Mouse (Mus musculus): ENCODE measurements around the gene Anapc2.

The Anapc2 gene

GRCm38 (mm10) chr2:25291184-25292053 is 19.1 kb downstream of the Anapc2 start:
- in situ Hi-C loops (cut with MboI; ENCODE audit: low pct_unique_long_range_greater_than_20kb in 1 of 2, low sequenced_read_pairs in 2 of 2, unreplicated experiment in 1 of 2): no loop called here

GRCm38 (mm10) chr2:25292054-25292544 is 19.8 kb downstream of the Anapc2 start:
- in situ Hi-C loops (cut with MboI; ENCODE audit: low pct_unique_long_range_greater_than_20kb in 1 of 2, low sequenced_read_pairs in 2 of 2, unreplicated experiment in 1 of 2): no loop called here

- in situ Hi-C loops (cut with MboI; ENCODE audit: low pct_unique_long_range_greater_than_20kb in 1 of 2, low sequenced_read_pairs in 2 of 2, unreplicated experiment in 1 of 2): no loop called here
Observed at GRCm38 (mm10) chr2:25292856-25293255, 20.6 kb downstream of the Anapc2 start.

DNA sequence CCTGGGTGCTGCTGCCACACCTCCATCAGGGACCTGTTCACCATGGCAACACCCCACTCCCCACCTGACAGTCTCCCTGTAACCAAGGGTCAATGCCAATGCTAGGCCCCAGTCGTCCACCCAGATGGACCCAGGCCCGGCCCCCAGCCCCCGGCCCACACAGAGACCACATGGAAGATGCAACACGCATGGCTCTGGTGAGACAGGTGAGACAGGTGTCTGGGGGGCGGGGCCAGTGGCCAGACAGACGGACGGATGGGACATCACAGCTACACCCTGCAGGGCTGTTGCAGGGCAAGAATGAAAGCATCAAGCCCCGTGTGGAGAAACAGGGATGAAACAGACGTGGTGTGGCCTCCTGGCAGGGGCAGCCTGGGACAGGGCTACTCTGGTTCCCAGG is 21.4 kb downstream of the Anapc2 start:
- in situ Hi-C loops (cut with MboI; ENCODE audit: low pct_unique_long_range_greater_than_20kb in 1 of 2, low sequenced_read_pairs in 2 of 2, unreplicated experiment in 1 of 2): no loop called here

- in situ Hi-C loops (cut with MboI; ENCODE audit: low pct_unique_long_range_greater_than_20kb in 1 of 2, low sequenced_read_pairs in 2 of 2, unreplicated experiment in 1 of 2): no loop called here
Observed at GRCm38 (mm10) chr2:25297093-25297492, 24.8 kb downstream of the Anapc2 start.

- in situ Hi-C loops (cut with MboI; ENCODE audit: low pct_unique_long_range_greater_than_20kb in 1 of 2, low sequenced_read_pairs in 2 of 2, unreplicated experiment in 1 of 2): no loop called here
Observed at GRCm38 (mm10) chr2:25298046-25298445, 25.8 kb downstream of the Anapc2 start.

GRCm38 (mm10) chr2:25303452-25303851 is 31.2 kb downstream of the Anapc2 start:
- in situ Hi-C loops (cut with MboI; ENCODE audit: low pct_unique_long_range_greater_than_20kb in 1 of 2, low sequenced_read_pairs in 2 of 2, unreplicated experiment in 1 of 2): no loop called here

DNA sequence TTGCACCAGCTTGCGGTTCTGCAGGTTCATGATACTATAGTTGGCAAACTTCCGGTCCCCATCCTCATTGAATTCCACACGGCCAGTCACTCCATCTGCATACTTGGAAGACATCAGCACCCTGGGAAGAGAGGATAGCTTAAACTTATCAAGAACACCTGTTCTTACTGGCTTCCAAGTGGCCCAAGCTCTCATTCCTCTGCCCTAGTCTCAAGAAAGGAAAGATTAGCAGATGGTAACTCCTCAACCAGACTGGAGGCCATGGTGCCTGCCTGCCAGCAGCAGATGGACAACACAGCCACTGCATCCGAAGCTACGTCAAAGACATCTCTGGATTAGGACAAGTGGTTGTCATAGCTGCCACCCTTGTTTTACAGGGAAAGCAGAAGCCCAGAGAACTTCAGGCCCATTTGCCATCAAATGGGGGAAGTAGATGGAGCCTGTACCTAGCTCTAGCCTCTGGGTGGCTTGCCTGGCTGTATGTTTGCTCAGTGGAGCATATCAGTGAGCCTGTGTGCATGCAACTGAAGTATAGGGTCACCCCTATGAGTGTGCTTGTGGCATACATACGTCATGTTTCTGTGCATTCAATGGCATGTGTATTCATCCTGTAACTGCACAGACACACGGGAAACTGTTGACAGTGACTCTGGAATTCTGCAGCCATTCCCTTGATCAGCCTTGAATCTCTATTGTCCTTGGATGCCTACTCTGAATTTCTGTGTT is 31.8 kb downstream of the Anapc2 start:
- in situ Hi-C loops (cut with MboI; ENCODE audit: low pct_unique_long_range_greater_than_20kb in 1 of 2, low sequenced_read_pairs in 2 of 2, unreplicated experiment in 1 of 2): no loop called here

- in situ Hi-C loops (cut with MboI; ENCODE audit: low pct_unique_long_range_greater_than_20kb in 1 of 2, low sequenced_read_pairs in 2 of 2, unreplicated experiment in 1 of 2): no loop called here
Observed at GRCm38 (mm10) chr2:25304657-25305541, 32.6 kb downstream of the Anapc2 start.

DNA sequence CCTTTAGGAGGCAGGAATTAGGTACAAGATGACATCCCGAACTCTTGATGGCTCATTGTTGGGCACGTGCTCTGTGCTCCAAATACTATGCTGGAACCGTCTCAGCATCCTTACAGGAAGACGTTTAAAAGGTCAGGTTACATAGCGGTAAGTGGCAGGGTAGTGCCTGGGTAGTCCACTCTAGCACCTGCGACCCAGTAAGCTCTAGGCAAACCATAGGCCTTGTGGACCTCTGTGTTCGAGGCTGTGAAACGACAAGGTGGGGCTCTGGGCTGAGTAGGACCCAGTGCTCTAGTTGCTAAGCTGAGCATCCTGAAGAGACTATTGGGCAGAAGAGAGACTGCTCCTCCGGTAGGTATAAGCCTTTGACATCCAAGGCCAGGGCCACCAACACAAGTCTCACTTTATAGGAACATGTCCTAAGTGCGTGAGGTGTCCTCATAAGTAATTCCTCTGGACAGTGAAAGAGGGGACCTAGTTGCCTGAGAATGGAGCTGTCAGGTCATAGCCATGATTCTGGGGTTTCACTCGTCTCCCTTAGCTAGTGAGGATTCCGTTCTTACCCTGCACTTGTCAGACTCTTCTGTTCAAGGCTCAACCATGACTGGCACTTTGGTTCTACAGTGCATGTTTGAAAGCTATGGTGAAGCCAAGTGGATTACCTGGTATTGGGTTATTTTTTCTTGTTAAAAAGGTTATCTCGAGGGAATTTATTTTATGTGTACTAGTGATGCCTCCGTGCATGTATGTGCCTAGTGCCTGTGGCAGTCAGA is 33.5 kb downstream of the Anapc2 start:
- in situ Hi-C loops (cut with MboI; ENCODE audit: low pct_unique_long_range_greater_than_20kb in 1 of 2, low sequenced_read_pairs in 2 of 2, unreplicated experiment in 1 of 2): no loop called here

GRCm38 (mm10) chr2:25310180-25310579 is 37.9 kb downstream of the Anapc2 start:
- in situ Hi-C loops (cut with MboI; ENCODE audit: low pct_unique_long_range_greater_than_20kb in 1 of 2, low sequenced_read_pairs in 2 of 2, unreplicated experiment in 1 of 2): no loop called here

DNA sequence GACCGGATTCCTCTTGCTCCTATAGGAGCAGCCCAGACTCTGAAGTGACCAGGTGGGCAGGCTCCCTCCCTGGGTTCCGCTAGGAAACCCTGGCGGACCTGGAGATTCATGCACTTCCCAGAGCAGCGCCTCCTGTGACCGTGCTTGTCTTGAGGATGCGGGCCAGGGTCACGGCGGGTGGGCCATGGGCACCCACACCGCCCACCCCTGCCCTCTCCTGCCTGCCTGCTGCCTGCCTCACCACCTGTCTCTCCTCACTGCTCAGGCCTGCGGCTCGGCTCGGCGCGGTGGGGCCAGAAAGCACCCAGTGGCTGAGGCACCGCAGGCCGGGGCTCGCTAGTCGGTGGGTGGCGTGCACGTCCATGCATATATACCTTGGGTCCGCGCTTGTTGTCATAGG is 38.7 kb downstream of the Anapc2 start:
- in situ Hi-C loops (cut with MboI; ENCODE audit: low pct_unique_long_range_greater_than_20kb in 1 of 2, low sequenced_read_pairs in 2 of 2, unreplicated experiment in 1 of 2): no loop called here

DNA sequence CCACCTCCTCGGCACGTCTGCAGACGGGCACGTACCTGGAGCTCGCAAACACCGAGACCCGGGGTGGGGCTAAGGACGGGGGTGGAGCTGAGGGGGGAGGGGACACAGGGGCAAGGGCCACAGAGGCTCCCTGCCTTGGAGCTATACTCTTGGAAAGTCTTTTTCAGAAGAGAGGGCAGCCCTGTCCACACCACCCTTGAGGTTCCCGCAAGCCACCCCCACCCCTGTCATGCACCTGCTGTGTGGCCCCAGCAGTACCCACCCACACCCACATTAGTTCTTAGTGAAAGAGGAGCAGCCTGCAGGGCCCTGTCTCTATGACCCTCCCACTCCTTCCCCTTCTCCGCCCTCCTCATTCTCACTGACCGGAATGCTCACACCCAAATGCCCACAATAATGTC is 39.2 kb downstream of the Anapc2 start:
- in situ Hi-C loops (cut with MboI; ENCODE audit: low pct_unique_long_range_greater_than_20kb in 1 of 2, low sequenced_read_pairs in 2 of 2, unreplicated experiment in 1 of 2): no loop called here

DNA sequence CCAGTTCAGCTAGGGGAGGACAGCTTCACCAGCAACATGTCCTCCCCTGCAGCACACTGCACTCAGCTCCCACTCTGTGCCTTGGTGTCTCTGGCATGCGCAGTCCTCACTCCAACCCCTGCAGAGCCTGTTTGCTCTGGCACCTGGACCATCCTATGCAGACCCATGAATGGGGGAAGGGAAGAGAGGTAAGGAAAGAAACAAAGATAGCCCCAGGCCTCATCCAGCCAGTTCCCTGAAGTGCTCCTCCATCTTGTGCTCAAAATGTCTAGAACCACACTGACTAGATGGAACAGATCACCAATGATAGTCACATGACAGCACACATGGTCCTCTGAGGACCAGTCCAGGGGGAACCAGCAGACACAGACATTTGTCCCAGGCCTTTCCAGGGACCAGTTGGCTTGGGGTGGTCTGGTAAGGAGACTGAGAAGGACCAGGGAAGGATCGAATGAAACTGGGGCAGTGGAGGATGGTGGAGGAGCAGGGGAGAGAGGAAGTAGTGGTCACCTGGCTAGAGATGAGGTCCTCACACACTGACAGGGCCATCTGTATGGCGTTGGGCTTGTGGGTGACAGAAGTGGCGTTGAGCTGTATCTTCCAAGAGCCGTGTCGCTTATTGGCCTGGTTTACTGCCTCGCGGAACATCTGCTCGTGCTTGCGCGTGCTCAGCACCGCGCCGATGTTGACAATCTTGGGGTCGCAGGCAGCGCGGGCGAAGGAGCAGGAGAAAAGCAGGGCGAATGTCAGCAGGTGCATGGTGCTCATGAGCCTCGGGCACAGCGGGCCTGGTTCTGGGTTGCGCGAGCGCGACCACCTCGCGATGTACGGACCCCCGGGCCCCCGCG is 46.1 kb downstream of the Anapc2 start:
- in situ Hi-C loops (cut with MboI; ENCODE audit: low pct_unique_long_range_greater_than_20kb in 1 of 2, low sequenced_read_pairs in 2 of 2, unreplicated experiment in 1 of 2): no loop called here

DNA sequence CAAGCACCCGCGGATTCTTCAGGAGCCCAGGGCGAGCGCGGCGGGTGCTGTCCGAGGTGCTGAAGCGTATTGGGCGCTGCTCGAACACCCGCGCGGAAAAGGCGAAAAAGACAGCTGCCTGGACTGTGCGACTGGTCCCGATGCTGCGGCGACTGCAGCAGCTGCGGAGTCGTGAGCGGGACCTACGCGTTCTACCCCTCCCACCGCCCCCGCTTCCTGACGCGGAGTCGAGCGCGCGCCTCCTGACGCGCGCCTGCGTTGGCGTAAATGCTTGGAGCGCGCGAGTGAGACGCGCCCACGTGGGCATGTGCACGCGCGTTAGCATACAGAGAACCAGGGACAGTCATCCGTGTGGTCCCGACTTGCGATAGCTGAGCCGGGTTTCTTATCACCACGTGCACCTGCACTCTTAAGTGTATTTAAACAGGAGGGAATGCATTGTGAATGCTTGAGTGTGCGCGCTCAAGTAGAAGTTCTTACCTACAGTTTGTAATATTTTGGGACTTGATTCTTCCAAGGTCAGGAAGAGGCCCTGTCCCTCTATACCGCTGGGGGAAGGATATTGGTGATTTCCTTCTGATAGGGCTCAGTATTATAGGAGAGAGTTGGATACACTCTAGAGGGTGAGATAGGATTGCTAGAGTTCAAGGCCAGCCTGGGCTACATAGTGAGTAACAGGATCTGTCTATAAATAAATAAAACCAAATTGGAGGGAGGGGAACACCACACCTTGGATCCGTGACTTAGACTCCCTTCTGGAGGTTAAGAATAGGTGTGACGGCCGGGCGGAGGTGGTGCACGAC is 46.9 kb downstream of the Anapc2 start, which contains the start of gene Grin1:
Grin1 (minus strand) TSS at position 217 of the 803 bp plus-strand sequence.
- in situ Hi-C loops (cut with MboI; ENCODE audit: low pct_unique_long_range_greater_than_20kb in 1 of 2, low sequenced_read_pairs in 2 of 2, unreplicated experiment in 1 of 2): no loop called here

GRCm38 (mm10) chr2:25320084-25320483 is 47.8 kb downstream of the Anapc2 start:
- in situ Hi-C loops (cut with MboI; ENCODE audit: low pct_unique_long_range_greater_than_20kb in 1 of 2, low sequenced_read_pairs in 2 of 2, unreplicated experiment in 1 of 2): no loop called here
